Mouse (Mus musculus): ENCODE measurements around the gene Tmem178.

Gene Tmem178

GRCm38 (mm10) chr17:80944530-80945198 lies at the start of gene Tmem178:
Gene Tmem178 (plus strand): TSS chr17:80944632.
- peak; percentile 32 for DNase-seq

GRCm38 (mm10) chr17:80896481-80896880 lies 48.0 kb upstream of the Tmem178 start:
- DNase-seq: no peak

GRCm38 (mm10) chr17:80897709-80898440 lies 46.6 kb upstream of the Tmem178 start:
- no peak for DNase-seq

GRCm38 (mm10) chr17:80899513-80900199 lies 44.8 kb upstream of the Tmem178 start:
- peak; percentile 88 for DNase-seq

- no peak for DNase-seq
These were observed 44.3 kb upstream of the Tmem178 start for GRCm38 (mm10) chr17:80900200-80900520.

- DNase-seq: no peak
These were observed 42.5 kb upstream of the Tmem178 start for GRCm38 (mm10) chr17:80901885-80902284.

- no peak for DNase-seq
These were observed 41.1 kb upstream of the Tmem178 start for GRCm38 (mm10) chr17:80903121-80903875.

GRCm38 (mm10) chr17:80904061-80904460 lies 40.4 kb upstream of the Tmem178 start:
- DNase-seq: no peak

- DNase-seq: no peak
These were observed 28.8 kb upstream of the Tmem178 start for GRCm38 (mm10) chr17:80915666-80916065.

GRCm38 (mm10) chr17:80919261-80919660 lies 25.2 kb upstream of the Tmem178 start:
- no peak for DNase-seq

GRCm38 (mm10) chr17:80921286-80922134 lies 22.9 kb upstream of the Tmem178 start:
- DNase-seq: no peak

- DNase-seq: no peak
These were observed 18.9 kb upstream of the Tmem178 start for GRCm38 (mm10) chr17:80925554-80925953.

GRCm38 (mm10) chr17:80927151-80927550 lies 17.3 kb upstream of the Tmem178 start:
- no peak for DNase-seq

- no peak for DNase-seq
These were observed 11.7 kb upstream of the Tmem178 start for GRCm38 (mm10) chr17:80932716-80933115.

- no peak for DNase-seq
These were observed 10.9 kb upstream of the Tmem178 start for GRCm38 (mm10) chr17:80933401-80934029.

- no peak for DNase-seq
These were observed 8.5 kb upstream of the Tmem178 start for GRCm38 (mm10) chr17:80935807-80936519.

- no peak for DNase-seq
These were observed 7.9 kb upstream of the Tmem178 start for GRCm38 (mm10) chr17:80936521-80936920.

- no peak for DNase-seq
These were observed 4.6 kb upstream of the Tmem178 start for GRCm38 (mm10) chr17:80939833-80940232.

GRCm38 (mm10) chr17:80941857-80942256 lies 2.6 kb upstream of the Tmem178 start:
- DNase-seq: no peak

- no peak for DNase-seq
These were observed 450 bp upstream of the Tmem178 start for GRCm38 (mm10) chr17:80943835-80944529.
